Mouse (Mus musculus) gastrocnemius, postnatal 14 days (tissue): ENCODE measurements at regions not wholly inside any gene's neighbourhood (a gene's known extent, or its start where the extent isn't known, plus 50 kb on each side); places are given as distances from the start of the nearest gene placed in this dataset.

Experiments used
- DNase-seq: peaks from one replicate; pipeline ENCODE4 v3.0.0; 2021; ENCODE audit warnings: mixed read lengths
- intact Hi-C: fragments of 180-260 bp; cut with DNase I; formaldehyde crosslinking; loops from one replicate; pipeline ENCODE4 v1.15.1; 2025; ENCODE audit warnings: low total_unique reads

DNA sequence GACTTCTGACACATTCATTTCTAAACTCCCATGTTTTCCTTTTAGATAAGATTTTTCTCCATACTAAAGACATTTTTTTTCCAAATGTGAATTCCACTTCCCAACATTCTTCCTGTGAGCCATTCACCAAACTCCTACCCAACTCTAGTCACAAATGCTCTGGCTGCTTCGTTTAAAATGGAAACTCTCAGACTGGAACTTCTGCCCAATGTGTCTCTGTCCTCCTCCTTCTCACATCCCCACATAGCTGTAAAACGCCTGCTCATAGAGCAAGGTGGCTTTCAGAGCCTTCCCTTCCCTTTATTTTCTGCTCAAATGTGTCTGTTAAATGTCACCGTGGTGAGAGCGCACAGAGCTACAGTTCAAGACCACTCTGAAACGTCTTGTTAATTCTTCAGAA is 50.1 kb upstream of the Mgmt start:
- DNase-seq, result no peak
- intact Hi-C loops, result no loop called here
